Mouse (Mus musculus) neural tube, embryonic 10.5 days (tissue): ENCODE data around the gene Spink4.
"Not testable (repeated sequence)": the region's sequence is repeated elsewhere in the genome, so short reads cannot be mapped to it uniquely, and the experiment has no call there.

ENCODE experiments used
- DNase-seq: peaks from one replicate; pipeline ENCODE4 v3.0.0-alpha.2; 2017; ENCODE audit warnings: low spot score; ENCODE audit errors: extremely low spot score

Gene Spink4

GRCm38 (mm10) chr4:40900612-40901011, 19.2 kb upstream of the Spink4 start:
- no peak for DNase-seq

- DNase-seq, result no peak
These were observed 13.6 kb upstream of the Spink4 start for GRCm38 (mm10) chr4:40906298-40906697.

GRCm38 (mm10) chr4:40908261-40908969, 11.4 kb upstream of the Spink4 start:
- DNase-seq, result no peak

- no peak for DNase-seq
These were observed 5.5 kb upstream of the Spink4 start for GRCm38 (mm10) chr4:40914287-40914867.

GRCm38 (mm10) chr4:40915947-40916346, 3.9 kb upstream of the Spink4 start:
- no peak for DNase-seq

GRCm38 (mm10) chr4:40916592-40917155, 3.2 kb upstream of the Spink4 start:
- no peak for DNase-seq

GRCm38 (mm10) chr4:40920576-40920975, 724 bp downstream of the Spink4 start:
- no peak for DNase-seq

- DNase-seq, result no peak
These were observed 1.4 kb downstream of the Spink4 start for GRCm38 (mm10) chr4:40921288-40921687.

GRCm38 (mm10) chr4:40923087-40923651, 3.3 kb downstream of the Spink4 start:
- DNase-seq, result no peak

- DNase-seq, result no peak
These were observed 5.7 kb downstream of the Spink4 start for GRCm38 (mm10) chr4:40925568-40925967.

- DNase-seq, result no peak
These were observed 9.2 kb downstream of the Spink4 start for GRCm38 (mm10) chr4:40929046-40929445.

- no peak for DNase-seq
These were observed 13.8 kb downstream of the Spink4 start for GRCm38 (mm10) chr4:40933694-40934093.

GRCm38 (mm10) chr4:40934369-40934768, 14.5 kb downstream of the Spink4 start:
- not testable (repeated sequence) for DNase-seq

GRCm38 (mm10) chr4:40936175-40936839, 16.5 kb downstream of the Spink4 start:
- no peak for DNase-seq

- DNase-seq, result no peak
These were observed 18.9 kb downstream of the Spink4 start for GRCm38 (mm10) chr4:40938793-40939192.

- no peak for DNase-seq
These were observed 23.8 kb downstream of the Spink4 start for GRCm38 (mm10) chr4:40943651-40944050.

GRCm38 (mm10) chr4:40946516-40947121, 26.8 kb downstream of the Spink4 start:
- no peak for DNase-seq

GRCm38 (mm10) chr4:40947565-40948159, 27.8 kb downstream of the Spink4 start:
- DNase-seq, result peak; percentile 84

GRCm38 (mm10) chr4:40948160-40948708, 28.4 kb downstream of the Spink4 start, which contains the start of the genes Bag1 and Chmp5:
Bag1 (minus strand) TSS chr4:40948294.
Chmp5 (plus strand) TSS chr4:40948407.
- DNase-seq, result peak; percentile 97

GRCm38 (mm10) chr4:40953521-40953920, 33.7 kb downstream of the Spink4 start:
- DNase-seq, result no peak

GRCm38 (mm10) chr4:40955942-40956341, 36.1 kb downstream of the Spink4 start:
- no peak for DNase-seq
